Mouse (Mus musculus): Measurements from ENCODE around the gene Cpne5. TPM values are rescaled to one million over a fixed set of nuclear protein-coding genes. Genes with fewer than 3 reads are reported as not detected.
"Not testable (repeated sequence)": the region's sequence is repeated elsewhere in the genome, so short reads cannot be mapped to it uniquely, and the experiment has no call there.

Cpne5 gene
- polyA plus RNA-seq, 1 experiment from 2014 or later, result 17.9 TPM

GRCm38 (mm10) chr17:29256507-29256906 lies 18.5 kb upstream of the Cpne5 start:
- Histone ChIP-seq H3K27ac (peak overlapping the region; percentile 91), H3K27me3 (no peaks in the 10 kb centered on the region), H3K36me3 (peaks cover 3% of the 10 kb centered on the region; the same call in 1 of the 2 replicates), H3K4me2 (peak overlapping the region; percentile 37), H3K4me1 (replicated peaks) (peaks cover 81% of the 10 kb centered on the region), H3K9me3 (replicated peaks) (no peaks in the 10 kb centered on the region), H3K4me3 (no peak overlapping the region), H3K9ac (no peak overlapping the region; the same call in 1 of the 2 replicates)
- ATAC-seq (replicated peaks; ENCODE audit: insufficient number of reproducible peaks, insufficient read depth, low FRiP score, low read depth), result peak; percentile 3; the same call in 1 of the 2 replicates
- 49% methylated on average over 6 of the region's 6 CpGs for WGBS

- not testable (repeated sequence) for H3K36me3 ChIP-seq; H3K9ac ChIP-seq; H3K4me3 ChIP-seq; H3K9me3 ChIP-seq (replicated peaks); ATAC-seq (replicated peaks; ENCODE audit: insufficient number of reproducible peaks, insufficient read depth, low FRiP score, low read depth); H3K4me2 ChIP-seq; H3K27me3 ChIP-seq
- WGBS, result 85% methylated on average over 6 of the region's 6 CpGs
- peak overlapping the region; percentile 87 for H3K27ac ChIP-seq
- H3K4me1 ChIP-seq (replicated peaks), result peaks cover 91% of the 10 kb centered on the region
Measured at GRCm38 (mm10) chr17:29254784-29255183, 16.8 kb upstream of the Cpne5 start.

- 45% methylated on average over 9 of the region's 9 CpGs for WGBS
- H3K27ac ChIP-seq, result peak overlapping the region; percentile 87
- H3K4me2 ChIP-seq, result no peak overlapping the region
Measured at GRCm38 (mm10) chr17:29253684-29254083, 15.7 kb upstream of the Cpne5 start.

GRCm38 (mm10) chr17:29253236-29253635 lies 15.3 kb upstream of the Cpne5 start:
- WGBS, result 51% methylated on average over 2 of the region's 2 CpGs
- Histone ChIP-seq H3K36me3 (peaks cover 9% of the 10 kb centered on the region; the same call in 1 of the 2 replicates), H3K27me3 (no peaks in the 10 kb centered on the region), H3K27ac (peak overlapping the region; percentile 87), H3K9me3 (replicated peaks) (no peaks in the 10 kb centered on the region), H3K4me2 (no peak overlapping the region), H3K9ac (no peak overlapping the region), H3K4me1 (replicated peaks) (peaks cover 92% of the 10 kb centered on the region), H3K4me3 (no peak overlapping the region)
- ATAC-seq (replicated peaks; ENCODE audit: insufficient number of reproducible peaks, insufficient read depth, low FRiP score, low read depth), result no peak

More at GRCm38 (mm10) chr17:29253684-29254083, 15.7 kb upstream of the Cpne5 start:
- H3K9ac ChIP-seq, result no peak overlapping the region
- peaks cover 9% of the 10 kb centered on the region; the same call in 1 of the 2 replicates for H3K36me3 ChIP-seq
- ATAC-seq (replicated peaks; ENCODE audit: insufficient number of reproducible peaks, insufficient read depth, low FRiP score, low read depth), result 0 out of 2 replicates have a peak, but pooled peaks have one; percentile 8
- no peaks in the 10 kb centered on the region for H3K27me3 ChIP-seq
- H3K9me3 ChIP-seq (replicated peaks), result no peaks in the 10 kb centered on the region
- no peak overlapping the region for H3K4me3 ChIP-seq
- peaks cover 92% of the 10 kb centered on the region for H3K4me1 ChIP-seq (replicated peaks)

GRCm38 (mm10) chr17:29251608-29252390 lies 13.8 kb upstream of the Cpne5 start:
- no peak overlapping the region for H3K4me3 ChIP-seq
- peak overlapping the region; percentile 23 for H3K4me2 ChIP-seq
- H3K4me1 ChIP-seq (replicated peaks), result peaks cover 92% of the 10 kb centered on the region
- H3K27me3 ChIP-seq, result no peaks in the 10 kb centered on the region
- H3K9me3 ChIP-seq (replicated peaks), result no peaks in the 10 kb centered on the region
- WGBS, result 37% methylated on average over 15 of the region's 15 CpGs
- 0 out of 2 replicates have a peak overlapping the region, but pooled peaks have one; percentile 5 for H3K9ac ChIP-seq
- peak overlapping the region; percentile 87 for H3K27ac ChIP-seq
- ATAC-seq (replicated peaks; ENCODE audit: insufficient number of reproducible peaks, insufficient read depth, low FRiP score, low read depth), result peak; percentile 53
- H3K36me3 ChIP-seq, result peaks cover 9% of the 10 kb centered on the region; the same call in 1 of the 2 replicates

- H3K27me3 ChIP-seq; H3K9ac ChIP-seq; ATAC-seq (replicated peaks; ENCODE audit: insufficient number of reproducible peaks, insufficient read depth, low FRiP score, low read depth); H3K4me3 ChIP-seq; H3K9me3 ChIP-seq (replicated peaks); H3K36me3 ChIP-seq: not testable (repeated sequence)
- Histone ChIP-seq H3K4me2 (0 out of 2 replicates have a peak overlapping the region, but pooled peaks have one; percentile 17), H3K27ac (peak overlapping the region; percentile 87), H3K4me1 (replicated peaks) (peaks cover 85% of the 10 kb centered on the region)
- 59% methylated on average over 14 of the region's 14 CpGs for WGBS
Measured at GRCm38 (mm10) chr17:29251006-29251405, 13.0 kb upstream of the Cpne5 start.

- Histone ChIP-seq H3K4me1 (replicated peaks) (peaks cover 79% of the 10 kb centered on the region), H3K36me3 (peaks cover 9% of the 10 kb centered on the region; the same call in 1 of the 2 replicates), H3K27me3 (no peaks in the 10 kb centered on the region; the same call in 1 of the 2 replicates), H3K9me3 (replicated peaks) (no peaks in the 10 kb centered on the region), H3K4me3 (no peak overlapping the region), H3K4me2 (no peak overlapping the region), H3K27ac (peak overlapping the region; percentile 87), H3K9ac (peak overlapping the region; percentile 13; the same call in 1 of the 2 replicates)
- ATAC-seq (replicated peaks; ENCODE audit: insufficient number of reproducible peaks, insufficient read depth, low FRiP score, low read depth), result no peak
- 48% methylated on average over 9 of the region's 9 CpGs for WGBS
Measured at GRCm38 (mm10) chr17:29249512-29249911, 11.5 kb upstream of the Cpne5 start.

- peak overlapping the region; percentile 7; the same call in 1 of the 2 replicates for H3K9ac ChIP-seq
- no peak overlapping the region for H3K4me2 ChIP-seq
- peak overlapping the region; percentile 87 for H3K27ac ChIP-seq
- no peak overlapping the region for H3K4me3 ChIP-seq
- peaks cover 65% of the 10 kb centered on the region for H3K4me1 ChIP-seq (replicated peaks)
- H3K27me3 ChIP-seq, result peaks cover 2% of the 10 kb centered on the region; the same call in 1 of the 2 replicates
- ATAC-seq (replicated peaks; ENCODE audit: insufficient number of reproducible peaks, insufficient read depth, low FRiP score, low read depth), result no peak
- WGBS, result 37% methylated on average over 13 of the region's 13 CpGs
- peaks cover 9% of the 10 kb centered on the region; the same call in 1 of the 2 replicates for H3K36me3 ChIP-seq
- H3K9me3 ChIP-seq (replicated peaks), result no peaks in the 10 kb centered on the region
Measured at GRCm38 (mm10) chr17:29247881-29248280, 9.9 kb upstream of the Cpne5 start.

- no peak overlapping the region for H3K4me2 ChIP-seq
- no peak for ATAC-seq (replicated peaks; ENCODE audit: insufficient number of reproducible peaks, insufficient read depth, low FRiP score, low read depth)
- H3K4me1 ChIP-seq (replicated peaks), result peaks cover 55% of the 10 kb centered on the region
- H3K9me3 ChIP-seq (replicated peaks), result no peaks in the 10 kb centered on the region
- whole genome bisulfite sequencing, result 19% methylated on average over 5 of the region's 5 CpGs
- H3K27me3 ChIP-seq, result peaks cover 2% of the 10 kb centered on the region; the same call in 1 of the 2 replicates
- no peak overlapping the region for H3K4me3 ChIP-seq
- peaks cover 9% of the 10 kb centered on the region; the same call in 1 of the 2 replicates for H3K36me3 ChIP-seq
- H3K27ac ChIP-seq, result peak overlapping the region; percentile 87; the same call in 1 of the 2 replicates
- no peak overlapping the region for H3K9ac ChIP-seq
Measured at GRCm38 (mm10) chr17:29246602-29247001, 8.6 kb upstream of the Cpne5 start.

GRCm38 (mm10) chr17:29245725-29246124 lies 7.8 kb upstream of the Cpne5 start:
- Histone ChIP-seq H3K36me3 (peaks cover 8% of the 10 kb centered on the region; the same call in 1 of the 2 replicates), H3K27ac (no peak overlapping the region)
- ATAC-seq (replicated peaks; ENCODE audit: insufficient number of reproducible peaks, insufficient read depth, low FRiP score, low read depth), result no peak

GRCm38 (mm10) chr17:29244912-29245311 lies 6.9 kb upstream of the Cpne5 start:
- Histone ChIP-seq H3K9ac (no peak overlapping the region), H3K27me3 (peaks cover 2% of the 10 kb centered on the region; the same call in 1 of the 2 replicates), H3K4me3 (no peak overlapping the region), H3K9me3 (replicated peaks) (no peaks in the 10 kb centered on the region), H3K4me2 (no peak overlapping the region), H3K4me1 (replicated peaks) (peaks cover 42% of the 10 kb centered on the region), H3K36me3 (0 out of 2 replicates have a peak, but pooled peaks cover 2% of the 10 kb centered on the region), H3K27ac (no peak overlapping the region)
- 37% methylated on average over 12 of the region's 12 CpGs for WGBS
- no peak for ATAC-seq (replicated peaks; ENCODE audit: insufficient number of reproducible peaks, insufficient read depth, low FRiP score, low read depth)

More at GRCm38 (mm10) chr17:29245725-29246124, 7.8 kb upstream of the Cpne5 start:
- Histone ChIP-seq H3K4me3 (no peak overlapping the region), H3K9ac (no peak overlapping the region), H3K4me2 (no peak overlapping the region), H3K4me1 (replicated peaks) (peaks cover 50% of the 10 kb centered on the region), H3K9me3 (replicated peaks) (no peaks in the 10 kb centered on the region), H3K27me3 (peaks cover 2% of the 10 kb centered on the region; the same call in 1 of the 2 replicates)
- WGBS, result 48% methylated on average over 7 of the region's 7 CpGs
